Mouse (Mus musculus): Measurements from ENCODE around the gene Fam71e2. TPM values are rescaled to one million over a fixed set of nuclear protein-coding genes. Genes with fewer than 3 reads are reported as not detected.
"Not testable (repeated sequence)": the region's sequence is repeated elsewhere in the genome, so short reads cannot be mapped to it uniquely, and the experiment has no call there.

Fam71e2 gene
- total RNA-seq (2021): not detected

GRCm38 (mm10) chr7:4771202-4771601 is at the start of gene Fam71e2:
Fam71e2 (minus strand) TSS chr7:4771302.
- intact Hi-C loops (cut with DNase I): no loop called here
- DNase-seq: no peak

- DNase-seq: no peak
- intact Hi-C loops (cut with DNase I): no loop called here
Measured at GRCm38 (mm10) chr7:4816559-4816958, 45.5 kb upstream of the Fam71e2 start.

DNA sequence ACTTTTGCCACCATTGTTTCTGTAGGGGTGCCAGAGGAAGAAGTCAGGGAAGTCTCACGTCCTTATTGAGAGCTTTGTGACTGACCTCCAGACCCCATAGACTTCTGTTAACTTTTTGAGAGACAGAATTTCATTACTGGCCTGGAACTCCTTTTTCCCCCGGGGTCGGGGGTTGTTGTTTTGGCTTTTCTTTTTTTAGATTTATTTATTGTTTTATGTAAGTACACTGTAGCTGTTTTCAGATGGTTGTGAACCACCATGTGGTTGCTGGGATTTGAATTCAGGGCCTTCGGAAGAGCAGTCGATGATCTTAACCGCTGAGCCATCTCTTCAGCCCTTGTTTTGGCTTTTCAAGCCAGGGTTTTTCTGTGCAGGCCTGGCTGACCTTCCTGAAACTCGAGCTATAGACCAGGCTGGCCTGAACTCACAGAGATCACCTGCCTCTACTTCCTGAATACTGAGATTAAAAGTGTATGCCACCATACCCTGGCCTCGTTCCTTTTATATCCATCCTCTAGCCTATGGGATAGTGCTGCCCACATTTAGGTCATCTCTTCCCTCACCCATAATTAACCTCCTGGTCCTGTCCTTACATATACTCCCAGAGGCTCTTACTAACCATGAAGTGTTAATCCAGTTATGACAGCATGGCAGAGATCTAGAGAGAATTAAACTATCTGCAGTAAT is 42.1 kb upstream of the Fam71e2 start:
- intact Hi-C loops (cut with DNase I): no loop called here

DNA sequence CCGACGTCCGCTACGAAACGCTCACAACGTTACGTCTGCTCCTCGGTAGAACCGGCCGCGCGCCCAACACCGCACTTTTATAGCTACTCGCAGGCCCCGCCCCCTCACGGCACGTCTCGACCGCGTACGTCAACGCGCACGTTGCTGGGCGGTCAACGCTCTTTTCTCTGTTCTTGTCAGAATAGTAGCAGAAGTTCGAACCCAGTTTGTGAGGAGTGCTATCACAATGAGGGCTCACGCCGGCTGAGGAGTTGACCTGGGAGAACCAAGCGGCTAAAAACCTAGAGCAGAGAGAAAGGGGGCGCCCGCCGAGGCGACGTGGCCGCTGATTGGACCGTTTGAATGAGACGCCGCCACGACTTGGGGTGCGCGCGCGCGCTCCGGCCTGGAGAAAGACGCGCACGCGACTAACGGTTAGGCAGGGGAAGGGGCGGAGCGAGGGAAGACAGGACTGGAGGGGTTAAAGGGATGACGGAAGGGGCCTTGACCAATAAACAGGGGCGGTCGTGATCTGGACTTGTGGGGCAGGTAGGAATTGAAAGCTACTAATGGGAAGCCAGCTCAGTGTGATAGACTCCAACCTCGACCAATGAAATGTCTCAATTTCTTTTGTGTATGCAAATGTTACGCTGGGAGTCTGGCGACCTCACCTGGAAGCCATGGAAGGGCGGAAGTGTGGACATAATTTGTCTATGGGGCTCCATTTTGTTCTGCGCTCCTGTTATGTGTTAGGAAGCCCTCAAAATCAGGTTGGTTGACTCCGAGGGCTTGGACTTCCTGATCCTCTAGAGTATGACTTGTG is 41.4 kb upstream of the Fam71e2 start, which contains the start of gene Ube2s:
Gene Ube2s (minus strand): TSS at position 288 of the 802 bp plus-strand sequence.
- intact Hi-C loops (cut with DNase I): no loop called here
- peak; percentile 99 for DNase-seq

More for the DNA sequence above, 42.1 kb upstream of the Fam71e2 start:
- no peak for DNase-seq

GRCm38 (mm10) chr7:4811842-4812302 is 40.8 kb upstream of the Fam71e2 start:
- intact Hi-C loops (cut with DNase I): no loop called here
- peak; percentile 22 for DNase-seq

GRCm38 (mm10) chr7:4811131-4811530 is 40.0 kb upstream of the Fam71e2 start:
- DNase-seq; intact Hi-C loops (cut with DNase I): not testable (repeated sequence)

DNA sequence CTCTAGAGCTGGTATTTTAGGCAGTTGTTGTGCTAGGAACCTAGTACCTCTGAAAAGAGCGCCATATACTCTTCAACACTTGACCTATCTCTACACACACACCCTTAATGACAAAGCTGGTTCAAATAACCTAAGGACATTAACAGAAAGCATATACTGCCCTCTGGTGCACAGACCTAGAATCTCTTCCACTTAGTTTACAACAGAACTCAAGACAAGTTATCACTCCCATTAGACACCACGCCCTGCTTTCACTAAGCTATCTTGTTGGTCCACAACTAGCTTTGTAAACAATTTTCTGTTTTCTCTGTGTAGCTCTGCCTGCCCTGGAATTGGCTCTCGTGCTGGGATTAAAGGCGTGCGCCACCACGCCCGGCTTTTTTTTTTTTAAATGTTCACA is 35.6 kb upstream of the Fam71e2 start:
- no peak for DNase-seq
- intact Hi-C loops (cut with DNase I): no loop called here

GRCm38 (mm10) chr7:4802247-4802646 is 31.1 kb upstream of the Fam71e2 start:
- intact Hi-C loops (cut with DNase I): no loop called here

DNA sequence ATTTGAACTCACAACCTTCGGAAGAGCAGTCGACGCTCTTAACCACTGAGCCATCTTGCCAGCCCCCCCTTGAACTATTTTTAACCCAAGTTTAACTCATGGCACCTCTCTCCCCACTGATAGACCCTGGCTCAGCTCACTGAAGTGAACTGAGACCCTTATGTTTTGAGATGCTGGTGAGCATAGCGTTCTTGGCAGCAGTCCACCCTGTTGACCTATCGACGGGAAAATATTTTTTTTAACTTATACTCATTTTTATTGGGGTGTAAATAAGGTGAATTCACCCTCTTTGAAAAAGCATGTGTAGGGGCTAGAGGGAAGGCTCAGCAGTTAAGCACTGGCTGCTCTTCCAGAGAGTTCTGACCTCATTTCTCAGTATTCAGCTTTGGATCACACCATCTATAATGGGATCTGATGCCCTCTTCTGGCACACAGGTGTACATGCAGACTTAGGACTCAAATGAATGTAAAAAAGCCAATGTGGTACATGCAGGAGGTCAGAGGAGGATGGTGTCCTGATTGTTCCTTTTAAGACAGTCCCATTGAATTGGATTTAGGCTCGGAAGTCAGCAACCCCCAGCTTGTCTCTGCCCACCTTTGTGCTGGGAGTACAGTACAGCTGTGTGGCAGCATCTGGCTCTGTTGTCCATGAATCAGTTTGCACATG is 24.8 kb upstream of the Fam71e2 start:
- intact Hi-C loops (cut with DNase I): loop anchor here (5.0 to 10.0 kb wide), 2 partner anchors 91 to 239 kb away; no protein-coding TSS in a partner anchor
- DNase-seq: no peak

More at GRCm38 (mm10) chr7:4802247-4802646, 31.1 kb upstream of the Fam71e2 start:
- DNase-seq: no peak

DNA sequence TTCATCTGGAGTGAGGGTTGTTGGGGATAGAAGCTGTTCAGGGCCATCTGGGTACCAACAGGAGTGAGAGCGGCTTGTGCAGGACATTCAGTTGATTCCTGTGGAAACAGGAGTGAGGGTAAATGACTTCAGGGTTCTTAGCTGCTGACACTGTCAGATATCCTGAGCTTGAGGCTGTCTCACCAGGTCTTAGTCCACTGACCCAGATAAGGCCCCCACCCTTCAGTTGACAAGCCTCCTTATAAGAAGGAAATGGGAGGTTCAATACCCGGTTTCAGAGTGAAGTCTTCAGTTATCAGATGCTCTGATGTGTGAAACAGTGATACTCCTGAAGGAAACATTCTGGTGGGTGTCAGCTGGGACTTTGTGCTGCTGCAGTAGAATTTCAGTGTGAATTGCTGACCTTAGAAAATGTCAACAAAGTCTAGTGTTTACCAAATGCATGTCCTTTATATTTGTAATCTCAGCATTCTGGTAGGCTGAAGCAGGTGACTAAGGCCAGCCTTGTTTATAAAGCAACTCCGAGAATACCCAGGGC is 23.6 kb upstream of the Fam71e2 start:
- intact Hi-C loops (cut with DNase I): loop anchor here (5.0 to 10.0 kb wide), 2 partner anchors 90 to 237 kb away; no protein-coding TSS in a partner anchor
- DNase-seq: no peak

DNA sequence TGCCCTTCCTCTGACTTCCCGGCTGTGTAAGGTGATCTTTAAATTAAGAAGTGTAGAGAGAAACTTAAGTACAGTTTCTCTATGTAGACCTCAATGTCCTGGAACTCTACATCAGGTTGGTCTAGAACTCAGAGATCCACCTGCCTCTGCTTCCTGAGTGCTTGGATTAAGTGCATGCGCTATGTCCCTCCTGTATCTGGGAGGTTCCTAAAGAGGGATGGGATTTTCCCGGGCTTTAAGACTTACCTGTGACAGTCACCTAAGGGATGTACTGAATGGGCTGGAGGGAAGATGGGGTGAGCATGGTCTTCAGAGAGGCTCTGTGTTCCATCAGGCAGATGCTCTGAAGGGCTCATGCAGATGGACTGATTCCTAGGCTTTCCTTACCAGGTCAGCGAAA is 22.6 kb upstream of the Fam71e2 start:
- DNase-seq: no peak
- intact Hi-C loops (cut with DNase I): loop anchor here (10.0 kb wide), 1 partner anchor 89 kb away; no protein-coding TSS in a partner anchor

DNA sequence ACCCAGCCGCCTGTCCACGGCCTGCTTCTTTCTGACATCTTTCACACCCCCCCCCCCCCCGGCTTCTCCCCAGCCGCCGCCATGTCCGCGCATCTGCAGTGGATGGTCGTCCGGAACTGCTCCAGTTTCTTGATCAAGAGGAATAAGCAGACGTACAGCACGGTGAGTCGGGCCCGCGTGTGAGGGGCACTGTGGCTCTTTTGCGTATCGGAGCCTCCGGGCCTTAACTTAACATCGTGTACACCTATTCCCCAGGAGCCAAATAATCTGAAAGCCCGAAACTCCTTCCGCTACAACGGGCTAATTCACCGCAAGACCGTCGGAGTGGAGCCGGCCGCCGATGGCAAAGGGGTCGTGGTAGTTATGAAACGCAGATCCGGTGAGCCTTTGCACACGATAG is 22.1 kb upstream of the Fam71e2 start:
- intact Hi-C loops (cut with DNase I): loop anchor here (10.0 kb wide), 1 partner anchor 88 kb away; no protein-coding TSS in a partner anchor
- DNase-seq: not testable (repeated sequence)

GRCm38 (mm10) chr7:4792278-4793212 is 21.4 kb upstream of the Fam71e2 start, which contains the start of gene Rpl28:
Rpl28 (plus strand) TSS chr7:4792874.
- intact Hi-C loops (cut with DNase I): loop anchor here (10.0 kb wide), 1 partner anchor 88 kb away; no protein-coding TSS in a partner anchor

DNA sequence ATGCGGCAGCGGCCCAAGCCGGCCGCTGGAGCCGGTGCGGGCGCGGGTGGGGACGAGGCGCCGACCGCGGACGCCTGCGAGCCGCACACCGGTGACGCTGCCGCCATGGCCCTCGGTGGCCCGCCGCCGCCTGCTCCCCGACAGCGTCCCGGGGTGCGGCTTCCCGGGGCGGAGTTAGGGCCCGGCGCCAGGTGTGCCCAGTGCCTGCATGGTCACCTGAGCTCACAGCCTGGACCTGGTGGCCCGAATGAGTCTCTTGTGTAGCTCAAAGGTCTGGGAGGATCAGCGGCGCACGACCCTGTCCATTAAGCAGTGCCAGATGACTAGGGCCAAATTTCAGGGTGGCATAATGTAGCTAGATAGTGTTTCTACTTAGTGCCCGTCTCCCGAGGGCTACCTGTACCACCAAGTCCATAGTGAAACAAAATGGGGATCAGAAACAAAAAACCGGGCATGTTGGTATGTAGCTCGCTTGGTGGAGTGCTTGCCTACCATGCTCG is 18.4 kb upstream of the Fam71e2 start, which contains the start of gene Tmem238:
Gene Tmem238 (minus strand): TSS at position 221 of the 500 bp plus-strand sequence.
- intact Hi-C loops (cut with DNase I): loop anchor here (5.0 kb wide), 1 partner anchor 37 kb away; the partner anchor contains the start of gene Cox6b2
- peak; percentile 28 for DNase-seq

More at GRCm38 (mm10) chr7:4792278-4793212, 21.4 kb upstream of the Fam71e2 start, which contains the start of gene Rpl28:
- peak; percentile 96 for DNase-seq

DNA sequence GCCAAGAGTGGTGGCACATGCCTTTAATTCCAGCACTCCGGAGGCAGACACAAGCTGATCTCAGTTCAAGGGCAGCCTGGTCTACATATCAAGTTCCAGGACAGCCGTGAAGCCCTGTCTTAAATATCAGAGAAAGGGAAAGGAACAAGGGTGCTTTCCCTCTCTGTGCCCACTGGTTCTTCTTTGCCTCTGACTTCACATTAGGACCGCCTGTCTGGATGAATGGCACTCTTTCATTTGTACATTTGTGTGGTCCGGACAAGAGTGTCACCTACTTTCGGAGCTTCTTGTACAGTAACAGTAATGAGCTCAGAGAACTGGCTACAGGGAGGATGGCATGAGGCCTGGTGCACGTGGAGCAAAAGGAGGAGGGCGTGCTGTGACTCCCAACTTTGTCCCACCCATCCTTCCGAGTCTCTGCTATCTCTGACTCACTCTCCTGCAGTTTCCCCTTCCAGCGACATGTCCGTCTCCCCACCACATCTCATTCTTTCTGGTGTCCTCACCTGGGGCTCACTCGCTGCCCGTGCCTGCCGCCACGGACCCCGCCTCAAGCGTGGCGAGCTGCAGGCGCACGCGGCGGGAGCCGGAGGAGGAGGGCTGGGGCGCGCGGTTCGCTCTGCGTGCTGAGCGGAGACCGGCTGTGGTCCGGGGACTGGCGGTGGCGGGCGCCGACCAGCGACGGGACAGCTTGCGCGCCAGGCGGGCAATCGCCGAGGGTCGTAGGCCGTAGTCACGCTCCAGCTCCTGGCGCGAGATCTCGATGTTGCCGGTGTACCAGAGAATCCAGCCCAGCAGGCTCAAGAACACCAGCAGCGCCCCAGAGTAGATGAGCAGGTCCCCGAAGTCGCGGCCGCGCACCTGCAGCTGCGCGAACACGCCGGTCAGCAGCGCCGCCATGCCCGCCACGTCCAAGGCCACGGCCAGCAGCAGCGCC is 17.7 kb upstream of the Fam71e2 start:
- DNase-seq: peak; percentile 67
- intact Hi-C loops (cut with DNase I): loop anchor here (5.0 kb wide), 1 partner anchor 36 kb away; the partner anchor contains the start of gene Cox6b2

GRCm38 (mm10) chr7:4783667-4784268 is 12.7 kb upstream of the Fam71e2 start:
- DNase-seq: no peak
- intact Hi-C loops (cut with DNase I): no loop called here

DNA sequence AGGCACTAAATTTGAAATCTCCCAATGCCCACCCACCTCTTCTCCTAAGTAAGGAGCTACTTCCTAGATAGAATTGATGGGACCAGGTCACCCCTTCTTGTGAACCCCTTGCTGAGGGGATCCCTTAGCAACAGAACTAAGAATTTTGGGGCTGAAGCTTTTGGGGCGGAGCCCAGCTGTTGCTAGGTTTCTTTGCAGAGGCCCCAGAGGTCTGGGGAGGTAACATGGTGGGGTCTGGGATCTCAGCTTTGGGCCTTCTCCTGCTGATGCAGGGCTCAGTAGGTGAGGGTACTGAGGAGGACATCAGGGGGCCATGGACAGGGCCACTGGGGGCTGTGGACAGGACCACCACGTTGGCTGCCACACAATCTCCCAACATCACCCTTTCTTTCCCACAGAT is 11.7 kb upstream of the Fam71e2 start, which contains the start of the genes Il11 and Tmem190:
Gene Il11 (minus strand): TSS at position 101 of the 400 bp plus-strand sequence.
Gene Tmem190 (plus strand): TSS at position 179 of the 400 bp plus-strand sequence.
- no peak for DNase-seq
- intact Hi-C loops (cut with DNase I): no loop called here
